Mouse (Mus musculus): ENCODE measurements around the gene Pank1. TPM values are rescaled to one million over a fixed set of nuclear protein-coding genes. Genes with fewer than 3 reads are reported as not detected.
A peak's percentile ranks its signal among the peaks of the same experiment; 100 is the strongest.

Gene Pank1
- 10 to 100 TPM; 19.4 to 21.2 (median 20.4) TPM for total RNA-seq (2022)

DNA sequence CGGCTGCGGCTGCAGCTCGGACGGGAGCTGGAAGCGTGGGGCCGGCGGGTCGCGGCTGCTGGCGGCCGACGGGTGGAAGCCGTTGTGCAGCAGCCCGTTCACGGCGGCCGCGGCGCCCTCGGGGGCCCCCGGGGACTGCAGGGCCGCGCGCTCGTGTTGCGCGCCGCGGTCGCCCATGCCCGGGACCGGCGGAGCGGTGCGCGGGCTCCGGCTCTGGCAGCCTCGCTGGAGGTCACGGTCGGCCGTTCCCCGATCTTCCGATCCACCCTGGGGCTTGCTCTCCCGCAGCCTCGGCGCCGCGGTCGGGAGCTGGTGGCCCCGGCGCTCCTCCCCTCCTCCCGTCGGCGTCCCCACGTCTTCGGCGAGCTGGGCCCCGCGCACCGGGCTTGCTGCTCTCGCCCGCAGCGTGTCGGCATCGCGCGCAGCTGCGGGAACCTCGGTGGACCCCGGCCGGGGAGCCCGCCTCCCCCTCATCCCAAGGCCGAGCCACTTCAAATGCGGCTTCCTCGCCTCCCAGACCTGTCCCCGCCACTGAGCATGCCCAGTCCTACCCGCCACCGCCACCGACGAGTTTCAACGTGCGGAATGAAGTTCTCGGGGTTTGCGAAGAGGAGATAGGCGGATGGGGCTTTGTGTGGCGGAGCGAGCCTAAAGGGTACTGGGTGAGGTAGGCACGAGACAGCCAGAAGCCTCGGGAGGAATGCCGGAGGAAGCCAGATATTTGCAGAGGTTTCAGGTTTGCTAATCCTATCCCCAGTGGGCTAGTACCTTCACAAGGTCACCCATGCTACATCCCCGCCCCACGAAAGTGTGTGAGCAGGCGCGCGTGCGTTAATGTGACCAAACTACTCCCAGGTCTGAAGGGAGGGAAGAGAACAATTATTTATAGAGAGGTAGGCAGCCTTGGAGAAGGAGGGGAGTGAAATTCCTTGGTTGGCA is at the start of gene Pank1:
Gene Pank1 (minus strand): TSS at position 853 of the 939 bp plus-strand sequence.
- peak; percentile 70 to 73 for DNase-seq (ENCODE audit: low spot score in 2 of 2)

DNA sequence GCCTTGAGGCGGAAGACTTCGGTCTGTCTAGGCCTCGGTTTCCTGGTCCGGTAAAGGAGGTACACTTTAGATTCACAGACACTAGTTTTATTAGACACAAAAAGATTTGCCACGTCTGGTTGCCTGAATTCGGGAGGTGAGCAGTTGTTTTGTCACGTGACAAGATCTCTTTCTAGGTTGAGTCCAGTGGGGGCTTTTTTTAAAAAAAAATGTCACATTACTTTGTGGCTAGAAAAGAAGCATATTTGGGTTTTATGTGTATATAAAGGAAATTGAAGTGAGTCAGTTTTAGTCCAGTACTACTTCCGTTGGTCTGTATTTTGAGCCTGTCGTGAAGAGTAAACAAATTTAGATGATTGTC is 43.3 kb upstream of the Pank1 start:
- no peak for DNase-seq (ENCODE audit: low spot score in 2 of 2)

DNA sequence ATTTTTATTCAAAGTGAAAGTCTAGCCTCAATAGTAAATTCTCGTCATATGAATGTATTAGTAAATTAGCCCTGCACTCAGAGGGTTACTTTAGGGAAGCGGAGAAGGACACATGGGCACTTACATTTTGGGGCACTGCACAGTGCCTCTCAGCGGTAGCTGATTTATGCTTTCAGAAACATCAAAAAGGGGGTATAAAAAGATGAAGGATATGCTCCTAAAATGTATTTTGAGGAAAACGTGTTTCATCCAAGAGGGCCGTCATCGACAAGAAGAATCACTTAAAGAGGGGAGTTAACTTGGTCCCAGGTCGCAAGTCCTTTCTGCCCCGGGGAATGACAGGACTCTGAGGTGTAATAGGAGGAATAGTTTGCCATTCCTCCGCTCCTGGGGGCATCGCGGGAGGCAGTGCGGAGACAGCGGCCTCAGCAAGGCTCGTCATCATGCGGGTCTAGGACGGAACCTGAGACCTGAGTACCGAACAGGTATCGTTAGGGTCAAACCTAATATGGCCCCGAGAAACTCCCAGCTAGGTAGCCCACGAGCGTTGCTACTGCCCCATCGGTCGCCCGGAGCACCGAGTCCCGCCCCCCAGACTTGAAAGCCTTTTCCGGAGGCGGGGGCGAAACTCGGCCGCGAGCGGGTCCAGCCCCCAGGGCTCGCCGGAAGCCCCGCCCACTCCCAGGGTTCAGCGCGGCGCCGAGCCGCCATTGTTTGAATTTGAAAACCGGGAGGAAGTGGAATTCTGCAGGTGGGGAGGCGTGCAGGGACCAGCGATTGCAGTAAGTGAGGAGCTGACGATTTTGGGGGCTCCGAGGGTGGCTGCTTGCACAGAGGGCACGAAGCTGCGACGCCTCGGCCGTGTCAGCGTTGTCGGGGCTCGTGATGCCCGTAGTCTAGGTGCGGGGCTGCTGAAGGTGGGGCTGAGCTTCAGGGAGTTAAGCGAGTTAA is 42.7 kb upstream of the Pank1 start, which contains the start of gene Kif20b:
Gene Kif20b (plus strand): TSS at position 710 of the 951 bp plus-strand sequence.
- peak; percentile 73 for DNase-seq (ENCODE audit: low spot score in 2 of 2)

DNA sequence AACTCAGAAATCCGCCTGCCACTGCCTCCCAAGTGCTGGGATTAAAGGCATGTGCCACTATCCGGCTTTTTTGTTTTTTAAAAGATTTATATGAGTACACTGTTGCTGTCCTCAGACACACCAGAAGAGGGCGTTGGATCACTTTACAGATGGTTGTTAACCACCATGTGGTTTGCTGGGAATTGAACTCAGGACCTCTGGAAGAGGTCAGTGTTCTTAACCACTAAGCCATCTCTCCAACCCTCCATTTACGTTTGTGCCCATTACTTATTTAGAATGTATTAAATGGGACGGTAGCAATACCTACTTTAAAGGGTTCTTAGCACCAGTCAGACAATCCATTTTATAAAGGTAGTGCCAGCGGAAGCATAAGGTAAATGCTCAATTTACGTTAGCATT is 42.0 kb upstream of the Pank1 start:
- DNase-seq (ENCODE audit: low spot score in 2 of 2): no peak

DNA sequence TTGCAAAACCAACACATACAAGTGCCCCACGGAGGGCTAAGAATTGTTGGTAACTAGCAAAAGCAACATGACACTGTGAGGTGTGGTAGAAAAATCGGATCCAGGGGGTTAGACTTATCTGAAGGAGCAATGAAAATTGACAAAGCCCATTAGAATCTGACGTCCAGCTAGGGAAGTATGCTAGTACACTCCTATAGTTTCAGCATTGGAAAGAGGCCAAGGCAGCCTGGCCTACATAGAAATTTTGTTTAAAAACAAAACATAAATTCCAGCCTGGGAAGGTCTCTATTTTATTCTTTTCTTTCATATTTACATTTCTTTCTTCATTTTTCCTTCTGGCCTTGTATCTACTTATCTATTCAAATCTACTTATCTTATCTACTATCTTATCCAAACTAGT is 41.3 kb upstream of the Pank1 start:
- DNase-seq (ENCODE audit: low spot score in 2 of 2): no peak

DNA sequence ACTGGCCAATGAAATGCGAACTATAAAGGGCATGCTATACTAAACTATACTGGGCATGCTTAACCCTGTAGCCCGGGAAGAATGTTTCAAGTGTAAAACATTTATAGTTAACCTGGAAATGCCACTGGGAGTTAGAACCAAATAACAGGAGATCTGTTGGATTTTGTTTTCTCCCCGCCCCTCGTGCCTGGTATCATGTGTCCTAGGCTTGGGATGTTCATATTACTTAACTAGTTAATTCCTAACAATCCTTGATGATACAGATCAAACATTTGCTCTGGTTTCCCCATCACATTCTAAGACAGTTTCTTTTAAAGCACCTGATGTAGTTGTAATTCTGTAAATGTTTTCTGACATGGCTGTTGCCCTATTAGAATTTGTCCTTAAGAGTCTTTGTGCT is 40.8 kb upstream of the Pank1 start:
- no peak for DNase-seq (ENCODE audit: low spot score in 2 of 2)

DNA sequence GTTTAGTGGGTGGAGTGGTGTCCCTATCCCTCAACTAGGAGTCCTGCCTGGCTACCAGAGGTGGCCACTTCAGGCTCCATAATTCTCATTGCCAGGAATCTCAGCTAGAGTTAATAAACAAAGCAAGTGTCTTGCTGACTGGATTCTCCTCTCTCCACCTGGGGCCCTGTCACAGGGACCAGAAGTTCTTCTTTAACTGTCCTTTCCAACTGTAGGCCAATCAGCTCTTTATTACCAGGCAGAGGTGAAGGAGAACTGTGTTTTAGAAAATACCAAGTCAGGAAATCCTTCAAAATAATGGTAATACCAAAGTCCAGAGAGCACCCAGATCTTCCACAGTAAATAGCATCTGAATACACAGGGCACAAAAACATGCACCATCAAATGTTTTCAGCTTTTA is 33.1 kb upstream of the Pank1 start:
- DNase-seq (ENCODE audit: low spot score in 2 of 2): no peak

DNA sequence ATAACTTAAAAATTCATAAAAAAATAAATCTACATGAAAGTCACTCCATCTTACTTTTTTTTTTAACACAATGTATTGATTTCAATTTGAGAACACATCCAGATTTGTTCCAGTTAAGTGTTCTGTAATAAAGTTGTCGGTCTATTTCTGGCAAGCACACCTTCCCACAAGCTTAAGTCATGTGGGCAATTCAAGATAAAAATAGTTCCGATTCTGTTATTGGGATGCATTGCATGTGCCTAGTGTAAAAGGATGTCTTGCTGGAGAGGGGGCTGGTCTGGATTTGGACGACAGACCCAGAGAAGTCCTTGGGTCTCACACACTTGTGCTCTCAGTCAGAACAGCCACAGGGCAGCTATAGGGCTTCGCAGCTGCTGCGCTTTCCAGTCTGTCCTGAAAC is 27.5 kb upstream of the Pank1 start:
- no peak for DNase-seq (ENCODE audit: low spot score in 2 of 2)

DNA sequence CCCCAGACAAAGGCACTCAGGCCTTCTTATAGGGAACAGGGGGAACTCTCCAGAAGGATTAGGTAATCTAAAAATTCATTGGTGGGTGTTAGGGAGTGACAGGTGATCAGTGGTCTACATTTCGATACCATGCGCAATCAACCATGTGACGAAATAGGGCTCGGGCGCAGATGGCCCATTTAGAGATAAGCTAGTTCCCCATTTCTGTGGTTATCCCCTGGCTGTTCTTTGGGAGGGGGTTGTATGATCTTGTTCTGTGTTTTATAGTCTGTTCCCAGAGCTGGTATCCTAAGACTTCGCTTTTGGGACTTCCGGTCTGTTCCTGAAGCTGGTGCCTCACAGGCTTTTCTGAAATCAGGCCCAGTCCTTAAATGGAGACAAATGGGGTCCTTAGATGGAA is 26.2 kb upstream of the Pank1 start:
- no peak for DNase-seq (ENCODE audit: low spot score in 2 of 2)

DNA sequence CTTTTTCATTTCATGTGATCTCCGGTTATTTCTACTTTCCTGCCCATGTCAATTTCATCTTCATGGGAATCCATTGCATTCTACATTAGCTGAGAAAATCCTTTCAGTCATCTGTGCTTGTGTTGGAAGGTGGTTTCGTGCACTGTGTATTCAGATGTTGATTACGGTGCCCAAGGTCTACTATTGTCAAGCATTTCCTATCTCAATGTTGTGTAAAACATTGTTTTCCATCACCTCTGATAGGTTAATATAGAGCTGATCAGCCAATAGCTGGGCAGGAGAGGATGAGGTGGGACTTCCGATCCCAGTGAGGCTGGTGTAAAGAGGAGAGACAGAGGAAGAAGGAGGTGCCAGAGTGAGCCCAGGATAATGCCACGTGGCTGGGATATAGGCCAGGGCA is 24.8 kb upstream of the Pank1 start:
- DNase-seq (ENCODE audit: low spot score in 2 of 2): no peak

DNA sequence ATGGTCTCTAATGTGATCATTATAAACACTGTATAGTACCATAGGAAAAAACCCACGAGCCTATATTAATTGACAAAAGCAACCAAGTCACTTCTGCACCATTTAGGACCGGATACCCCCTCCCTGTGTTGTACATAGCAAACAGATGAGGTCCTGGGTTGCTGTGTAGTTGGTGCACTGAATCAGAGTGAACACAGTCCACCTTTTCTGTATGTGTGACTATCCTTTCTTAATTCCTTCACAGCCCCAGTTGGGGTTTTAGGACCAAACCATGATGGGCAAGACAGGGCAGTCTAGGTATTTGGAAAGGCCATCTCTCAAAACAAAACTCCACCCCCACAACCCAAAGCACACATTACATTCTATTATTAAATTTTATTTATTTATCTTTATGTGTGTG is 22.5 kb upstream of the Pank1 start:
- DNase-seq (ENCODE audit: low spot score in 2 of 2): no peak

DNA sequence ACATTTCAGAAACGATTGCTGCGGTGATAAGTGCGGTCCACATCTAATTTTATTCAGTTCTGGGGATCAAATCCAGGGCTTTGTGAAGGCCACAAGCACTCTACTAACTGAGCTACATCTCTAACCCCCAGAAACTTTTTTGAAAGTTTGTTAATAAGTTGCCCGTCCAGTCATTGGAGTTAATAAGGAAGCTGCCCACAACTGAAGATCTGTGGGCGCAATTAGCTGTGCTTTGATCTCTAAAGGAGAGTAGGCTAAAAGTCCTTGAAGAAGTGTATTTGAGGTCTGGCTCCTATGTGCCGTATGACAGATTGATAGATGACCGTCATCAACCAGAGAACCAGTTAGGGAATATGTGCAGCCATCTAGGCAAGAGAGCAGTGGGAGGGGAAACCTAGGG is 22.0 kb upstream of the Pank1 start:
- no peak for DNase-seq (ENCODE audit: low spot score in 2 of 2)

DNA sequence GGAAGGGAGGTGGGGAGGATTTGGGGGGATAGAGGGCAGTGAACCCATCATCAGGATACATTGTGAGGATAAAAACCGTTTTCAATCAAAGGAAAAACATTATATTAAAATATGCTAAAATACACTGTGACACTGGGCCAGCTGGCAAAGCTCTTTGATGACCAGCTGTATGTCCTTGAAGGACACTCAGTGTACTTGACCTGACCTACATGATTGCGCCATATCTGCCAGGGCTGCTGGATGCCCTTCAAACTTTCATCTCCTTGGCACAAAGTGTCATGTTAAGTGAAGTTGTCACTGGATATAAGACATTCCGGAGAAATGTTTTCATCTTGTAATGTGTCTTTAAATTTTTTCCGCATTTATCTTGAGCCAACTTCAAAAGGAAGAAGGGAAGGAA is 19.7 kb upstream of the Pank1 start:
- DNase-seq (ENCODE audit: low spot score in 2 of 2): no peak

DNA sequence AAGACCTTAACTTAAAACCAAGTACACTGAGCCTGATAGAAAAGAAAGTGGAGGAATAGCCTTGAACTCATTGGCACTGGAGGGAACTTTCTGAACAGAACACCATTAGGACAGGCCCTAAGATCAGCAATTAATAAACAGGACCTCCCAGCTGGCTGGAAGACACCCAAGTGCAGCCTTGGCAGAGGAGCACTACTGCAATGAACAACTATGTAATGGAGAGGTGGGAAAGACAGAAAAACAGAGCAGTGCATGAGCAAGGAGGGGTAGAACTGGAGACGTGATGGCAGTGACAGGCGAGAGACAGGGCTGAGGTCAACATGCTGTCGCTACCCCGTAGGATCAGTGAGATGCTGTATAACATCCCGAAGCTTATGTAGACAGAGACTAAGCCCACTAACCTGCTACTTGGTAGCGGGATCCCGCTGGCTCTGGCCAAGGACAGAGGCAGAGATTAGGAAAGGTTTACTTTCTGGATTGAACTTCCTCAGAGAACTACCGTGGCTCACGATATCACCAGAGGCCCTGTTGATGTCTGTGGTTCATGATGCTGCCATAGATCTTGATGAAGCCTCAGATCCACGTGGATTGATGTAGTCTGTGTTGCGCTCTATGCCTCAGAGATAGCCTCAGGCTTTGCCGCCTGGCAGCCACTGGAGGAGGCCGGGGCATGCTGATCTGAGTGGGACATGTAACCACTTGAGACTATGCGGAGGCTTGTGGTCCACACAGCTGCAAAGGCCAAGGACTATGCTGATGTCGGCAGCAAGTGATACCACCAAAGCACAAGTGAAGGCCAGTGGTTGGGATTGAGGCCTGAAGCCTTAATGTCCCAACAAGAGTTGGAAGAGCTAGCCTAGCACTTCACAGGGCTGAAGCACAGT is 18.1 kb upstream of the Pank1 start:
- DNase-seq (ENCODE audit: low spot score in 2 of 2): no peak

DNA sequence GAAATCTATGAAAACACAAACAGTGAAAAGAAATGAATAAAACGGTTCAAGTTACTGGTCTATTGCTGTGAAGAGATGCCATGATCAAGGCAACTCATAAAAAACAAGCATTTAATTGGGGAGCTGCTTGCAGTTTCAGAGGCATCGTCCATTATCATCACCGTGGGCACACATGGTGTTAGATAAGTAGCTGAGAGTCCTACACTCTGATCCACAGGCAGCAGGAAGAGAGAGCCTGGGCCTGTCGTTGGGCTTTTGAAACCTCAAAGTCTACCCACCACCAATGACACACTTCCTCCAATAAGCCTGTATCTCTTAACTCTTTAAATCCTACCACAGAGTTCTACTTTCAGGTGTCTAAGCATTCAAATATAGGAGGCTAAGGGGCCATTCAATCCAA is 15.8 kb upstream of the Pank1 start:
- DNase-seq (ENCODE audit: low spot score in 2 of 2): no peak

DNA sequence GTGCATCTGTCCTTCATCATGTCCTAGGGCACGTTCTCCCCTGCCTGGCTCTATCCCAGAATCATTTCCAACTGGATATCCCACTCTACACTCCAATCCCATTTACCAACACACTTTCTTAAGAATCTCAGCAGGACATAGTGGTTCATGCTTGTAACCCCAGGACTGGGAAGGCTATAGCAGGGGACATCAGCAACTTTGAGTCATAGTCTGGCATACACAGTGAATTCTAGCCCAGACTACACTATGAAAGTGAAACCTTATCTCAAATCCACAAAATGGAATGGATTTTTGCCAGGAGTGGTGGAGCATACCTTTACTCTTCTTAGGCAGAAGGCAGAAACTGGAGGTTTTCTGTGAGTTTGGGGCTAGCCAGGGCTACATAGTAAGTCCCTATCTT is 12.3 kb upstream of the Pank1 start:
- no peak for DNase-seq (ENCODE audit: low spot score in 2 of 2)

DNA sequence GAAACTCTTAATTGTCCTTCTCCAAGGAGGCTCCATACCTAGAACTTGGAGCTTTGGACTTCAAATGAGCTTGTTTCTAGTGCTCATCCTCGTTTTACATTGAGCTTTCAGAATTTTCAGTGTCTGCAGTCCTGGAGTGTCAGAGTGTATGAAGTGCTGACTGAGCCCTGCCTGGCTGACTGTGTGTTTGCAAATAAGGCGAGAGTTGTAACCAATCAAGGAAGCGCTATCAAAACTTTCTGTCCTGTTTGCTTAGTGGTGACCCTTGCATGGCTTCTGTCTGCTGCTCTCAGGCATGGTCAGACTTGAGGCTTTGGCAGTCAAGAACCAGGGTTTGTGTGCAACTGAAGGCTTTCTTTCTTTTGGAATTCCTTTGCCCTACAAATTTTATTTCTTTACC is 11.7 kb upstream of the Pank1 start:
- no peak for DNase-seq (ENCODE audit: low spot score in 2 of 2)

DNA sequence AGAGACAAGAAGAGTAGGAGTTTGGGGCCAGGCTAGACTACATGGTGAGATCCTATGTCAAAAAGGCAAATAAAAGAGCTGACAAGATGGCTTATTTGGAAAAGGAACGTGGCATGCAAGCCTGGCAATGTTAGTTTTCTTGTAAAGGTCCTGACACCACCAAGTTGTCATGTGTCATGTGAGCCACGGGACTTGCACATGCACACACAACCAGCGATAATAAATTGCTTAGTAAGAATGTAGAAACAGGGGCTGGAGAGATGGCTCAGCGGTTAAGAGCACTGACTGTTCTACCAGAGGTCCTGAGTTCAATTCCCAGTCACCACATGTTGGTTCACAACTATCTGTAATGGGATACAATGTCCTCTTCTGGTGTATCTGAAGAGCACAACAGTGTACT is 7.1 kb upstream of the Pank1 start:
- DNase-seq (ENCODE audit: low spot score in 2 of 2): no peak

DNA sequence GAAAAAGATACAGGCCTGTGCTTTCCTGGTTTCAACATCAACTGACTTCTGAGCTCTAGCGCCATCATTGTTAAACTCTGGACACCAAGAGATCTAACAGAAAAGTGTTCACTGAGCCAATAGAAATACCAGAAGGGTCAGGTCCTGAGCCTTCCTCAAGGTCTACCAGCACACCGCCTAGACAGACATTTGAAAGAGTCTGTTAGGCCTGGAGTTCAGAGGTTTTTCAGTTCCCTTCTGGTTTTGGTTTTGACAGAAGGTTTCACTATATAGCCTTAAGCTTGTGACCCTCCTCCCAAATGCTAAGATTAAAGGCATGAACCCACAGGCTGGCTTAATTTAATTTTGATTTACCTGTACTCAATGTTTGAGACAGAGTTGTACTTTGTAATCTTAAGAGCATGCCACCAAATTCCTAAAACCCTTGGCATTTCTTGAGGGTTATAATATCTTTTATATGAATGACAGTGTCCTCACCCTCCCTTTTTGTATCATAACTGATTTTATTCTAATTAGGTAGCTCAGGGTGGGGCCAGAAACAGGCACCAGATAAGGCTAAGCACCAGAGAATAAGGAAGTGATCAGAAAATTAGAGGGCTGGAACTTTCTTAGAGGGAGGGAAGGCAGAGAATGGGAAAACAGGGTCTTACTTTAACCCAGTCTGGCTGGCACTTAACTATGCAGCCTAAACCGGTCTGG is 4.4 kb upstream of the Pank1 start:
- no peak for DNase-seq (ENCODE audit: low spot score in 2 of 2)

DNA sequence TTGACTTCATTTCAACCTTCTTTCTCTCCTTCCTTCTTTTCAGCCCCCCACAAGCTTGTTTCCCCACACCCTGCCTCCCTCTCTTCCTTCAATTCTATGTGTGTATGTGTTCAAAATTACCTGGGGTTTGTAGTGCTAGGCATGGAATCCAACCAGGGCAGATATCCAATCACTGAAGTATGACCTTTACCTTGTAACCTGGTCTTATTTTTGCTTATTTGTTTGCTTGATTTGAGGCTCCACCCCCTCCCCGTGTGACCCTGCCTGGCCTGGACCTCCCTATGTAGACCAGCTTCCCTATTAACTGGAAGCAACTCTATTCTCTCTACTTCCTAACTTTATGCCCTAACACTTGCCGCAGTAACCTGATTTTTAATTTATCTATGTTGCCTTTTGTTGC is 3.2 kb upstream of the Pank1 start:
- DNase-seq (ENCODE audit: low spot score in 2 of 2): no peak

DNA sequence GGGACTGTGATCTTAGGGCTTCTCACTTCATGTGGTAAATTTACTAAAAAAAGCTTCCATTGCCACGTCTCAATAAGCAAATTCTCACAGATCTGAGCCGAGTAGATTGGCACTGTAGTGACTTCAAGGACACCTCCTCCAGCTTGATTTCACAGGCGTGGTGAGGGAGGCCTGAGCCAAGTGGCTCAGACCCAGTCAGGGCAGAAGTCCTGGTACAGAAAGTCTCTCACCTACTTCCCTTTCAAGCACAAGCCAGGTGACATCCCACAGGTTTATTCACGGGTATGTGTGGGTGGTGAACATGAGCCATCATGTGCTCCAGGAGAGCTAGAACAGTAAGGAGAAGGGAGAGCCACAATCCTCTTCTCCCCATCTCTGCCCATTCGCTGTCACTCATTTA is 1.9 kb upstream of the Pank1 start:
- DNase-seq (ENCODE audit: low spot score in 2 of 2): peak in 1 of 2 experiments; percentile 53
